Mouse (Mus musculus): ENCODE results near the gene Ctdspl. TPM values are rescaled to one million over a fixed set of nuclear protein-coding genes. Genes with fewer than 3 reads are reported as not detected.
A peak's percentile ranks its signal among the peaks of the same experiment; 100 is the strongest.

Gene Ctdspl
- polyA plus RNA-seq, 1 experiment from 2014 or later, result 27.8 TPM

GRCm38 (mm10) chr9:119025263-119025662, 99.0 kb downstream of the Ctdspl start:
- no peak overlapping the region for H3K9ac ChIP-seq (replicated peaks; ENCODE audit: low read depth)
- no peak for ATAC-seq
- no peak for DNase-seq (ENCODE audit: low spot score)

GRCm38 (mm10) chr9:119025832-119026331, 99.6 kb downstream of the Ctdspl start:
- ATAC-seq, result peak; percentile 50
- Histone ChIP-seq H3K9me3 (ENCODE audit: low read length) (no peaks in the 10 kb centered on the region), H3K4me3 (ENCODE audit: low read depth, low read length) (no peak overlapping the region), H3K9ac (replicated peaks; ENCODE audit: low read depth) (no peak overlapping the region), H3K27me3 (replicated peaks; ENCODE audit: insufficient read depth, low read length) (no peaks in the 10 kb centered on the region), H3K4me2 (replicated peaks; ENCODE audit: low read depth, low read length) (no peak overlapping the region), H3K27ac (ENCODE audit: low read length) (no peak overlapping the region), H3K4me1 (ENCODE audit: insufficient read depth, low read depth, low read length) (no peaks in the 10 kb centered on the region; the same call in 1 of the 2 replicates), H3K36me3 (ENCODE audit: insufficient read depth, low read length) (peaks cover 21% of the 10 kb centered on the region; the same call in 1 of the 2 replicates)
- peak; percentile 56 for DNase-seq (ENCODE audit: low spot score)
- WGBS, result 71% methylated on average over 7 of the region's 7 CpGs
- TF ChIP-seq EP300 (IDR thresholded peaks at IDR 0.05) (no peak), CTCF (IDR thresholded peaks at IDR 0.05) (peak; percentile 30)

More at GRCm38 (mm10) chr9:119025263-119025662, 99.0 kb downstream of the Ctdspl start:
- WGBS, result 58% methylated on average over 6 of the region's 6 CpGs
- TF ChIP-seq CTCF (IDR thresholded peaks at IDR 0.05) (peak; percentile 21; the same call in 1 of the 2 replicates), EP300 (IDR thresholded peaks at IDR 0.05) (no peak)
- H3K4me3 ChIP-seq (ENCODE audit: low read depth, low read length), result no peak overlapping the region
- peaks cover 24% of the 10 kb centered on the region; the same call in 1 of the 2 replicates for H3K36me3 ChIP-seq (ENCODE audit: insufficient read depth, low read length)
- H3K27ac ChIP-seq (ENCODE audit: low read length), result no peak overlapping the region
- H3K9me3 ChIP-seq (ENCODE audit: low read length), result no peaks in the 10 kb centered on the region
- H3K4me1 ChIP-seq (ENCODE audit: insufficient read depth, low read depth, low read length), result no peaks in the 10 kb centered on the region; the same call in 1 of the 2 replicates
- H3K4me2 ChIP-seq (replicated peaks; ENCODE audit: low read depth, low read length), result no peak overlapping the region
- no peaks in the 10 kb centered on the region for H3K27me3 ChIP-seq (replicated peaks; ENCODE audit: insufficient read depth, low read length)

GRCm38 (mm10) chr9:119027337-119027736, 101.1 kb downstream of the Ctdspl start:
- no peak overlapping the region for H3K4me3 ChIP-seq (ENCODE audit: low read depth, low read length)
- no peaks in the 10 kb centered on the region; the same call in 1 of the 2 replicates for H3K4me1 ChIP-seq (ENCODE audit: insufficient read depth, low read depth, low read length)
- ATAC-seq, result no peak
- no peaks in the 10 kb centered on the region for H3K9me3 ChIP-seq (ENCODE audit: low read length)
- WGBS, result 88% methylated on average over 7 of the region's 7 CpGs
- H3K36me3 ChIP-seq (ENCODE audit: insufficient read depth, low read length), result peaks cover 19% of the 10 kb centered on the region; the same call in 1 of the 2 replicates
- H3K27ac ChIP-seq (ENCODE audit: low read length), result no peak overlapping the region
- H3K4me2 ChIP-seq (replicated peaks; ENCODE audit: low read depth, low read length), result no peak overlapping the region
- TF ChIP-seq CTCF (IDR thresholded peaks at IDR 0.05), result no peak
- no peak for TF ChIP-seq EP300 (IDR thresholded peaks at IDR 0.05)
- H3K9ac ChIP-seq (replicated peaks; ENCODE audit: low read depth), result no peak overlapping the region
- no peak for DNase-seq (ENCODE audit: low spot score)
- H3K27me3 ChIP-seq (replicated peaks; ENCODE audit: insufficient read depth, low read length), result no peaks in the 10 kb centered on the region

- peak; percentile 41 for DNase-seq (ENCODE audit: low spot score)
- TF ChIP-seq CTCF (IDR thresholded peaks at IDR 0.05) (0 out of 2 replicates have a peak, but pooled peaks have one; percentile 2), EP300 (IDR thresholded peaks at IDR 0.05) (no peak)
- H3K27ac ChIP-seq (ENCODE audit: low read length), result 0 out of 2 replicates have a peak overlapping the region, but pooled peaks have one; percentile 9
- WGBS, result 86% methylated on average over 27 of the region's 27 CpGs
- H3K36me3 ChIP-seq (ENCODE audit: insufficient read depth, low read length), result peaks cover 19% of the 10 kb centered on the region; the same call in 1 of the 2 replicates
- H3K4me1 ChIP-seq (ENCODE audit: insufficient read depth, low read depth, low read length), result no peaks in the 10 kb centered on the region; the same call in 1 of the 2 replicates
- no peak overlapping the region for H3K4me2 ChIP-seq (replicated peaks; ENCODE audit: low read depth, low read length)
- no peaks in the 10 kb centered on the region for H3K9me3 ChIP-seq (ENCODE audit: low read length)
- H3K9ac ChIP-seq (replicated peaks; ENCODE audit: low read depth), result no peak overlapping the region
- no peaks in the 10 kb centered on the region for H3K27me3 ChIP-seq (replicated peaks; ENCODE audit: insufficient read depth, low read length)
- ATAC-seq, result no peak
- H3K4me3 ChIP-seq (ENCODE audit: low read depth, low read length), result no peak overlapping the region
Observed at GRCm38 (mm10) chr9:119028226-119029195, 102.3 kb downstream of the Ctdspl start.

GRCm38 (mm10) chr9:119029568-119029967, 103.3 kb downstream of the Ctdspl start:
- DNase-seq (ENCODE audit: low spot score), result peak; percentile 71
- H3K4me2 ChIP-seq (replicated peaks; ENCODE audit: low read depth, low read length), result no peak overlapping the region
- TF ChIP-seq EP300 (IDR thresholded peaks at IDR 0.05) (no peak), CTCF (IDR thresholded peaks at IDR 0.05) (peak; percentile 93)
- no peak overlapping the region for H3K4me3 ChIP-seq (ENCODE audit: low read depth, low read length)
- H3K27ac ChIP-seq (ENCODE audit: low read length), result no peak overlapping the region
- H3K36me3 ChIP-seq (ENCODE audit: insufficient read depth, low read length), result peaks cover 19% of the 10 kb centered on the region; the same call in 1 of the 2 replicates
- no peaks in the 10 kb centered on the region for H3K27me3 ChIP-seq (replicated peaks; ENCODE audit: insufficient read depth, low read length)
- 43% methylated on average over 7 of the region's 7 CpGs for WGBS
- ATAC-seq, result peak; percentile 67
- no peaks in the 10 kb centered on the region; the same call in 1 of the 2 replicates for H3K4me1 ChIP-seq (ENCODE audit: insufficient read depth, low read depth, low read length)
- H3K9ac ChIP-seq (replicated peaks; ENCODE audit: low read depth), result no peak overlapping the region
- H3K9me3 ChIP-seq (ENCODE audit: low read length), result no peaks in the 10 kb centered on the region

DNA sequence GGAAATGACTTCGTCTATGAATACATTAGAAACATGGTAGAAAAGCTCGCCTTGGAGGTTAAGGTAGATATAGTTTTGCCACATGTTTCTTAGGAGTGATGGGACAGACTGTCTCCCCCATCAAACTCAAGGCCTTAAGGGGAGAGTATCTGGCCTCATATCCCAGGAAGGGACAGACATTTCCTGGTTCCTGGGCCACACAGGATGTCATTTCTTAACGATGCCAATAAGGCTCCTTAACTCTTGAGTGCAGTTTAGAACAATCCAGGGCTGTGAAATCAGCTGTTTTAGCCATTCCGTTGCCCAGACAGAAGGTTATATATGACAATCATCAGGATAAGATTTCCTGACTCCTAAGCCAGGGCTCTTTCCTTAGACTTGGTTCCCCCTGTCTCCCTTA, 104.8 kb downstream of the Ctdspl start:
- Histone ChIP-seq H3K9me3 (ENCODE audit: low read length) (no peaks in the 10 kb centered on the region), H3K36me3 (ENCODE audit: insufficient read depth, low read length) (peaks cover 19% of the 10 kb centered on the region; the same call in 1 of the 2 replicates), H3K27ac (ENCODE audit: low read length) (no peak overlapping the region), H3K4me3 (ENCODE audit: low read depth, low read length) (no peak overlapping the region), H3K4me1 (ENCODE audit: insufficient read depth, low read depth, low read length) (no peaks in the 10 kb centered on the region), H3K9ac (replicated peaks; ENCODE audit: low read depth) (no peak overlapping the region), H3K27me3 (replicated peaks; ENCODE audit: insufficient read depth, low read length) (no peaks in the 10 kb centered on the region), H3K4me2 (replicated peaks; ENCODE audit: low read depth, low read length) (no peak overlapping the region)
- no peak for ATAC-seq
- no peak for DNase-seq (ENCODE audit: low spot score)
- no peak for TF ChIP-seq CTCF (IDR thresholded peaks at IDR 0.05)
- no peak for TF ChIP-seq EP300 (IDR thresholded peaks at IDR 0.05)
- WGBS, result 74% methylated on average over 4 of the region's 4 CpGs
